Mouse (Mus musculus): ENCODE data around the gene Endov. TPM values are rescaled to one million over a fixed set of nuclear protein-coding genes. Genes with fewer than 3 reads are reported as not detected.

The Endov gene
- total and polyA plus RNA-seq, 3 experiments, result 13.0 to 18.5 (median 13.3) TPM

DNA sequence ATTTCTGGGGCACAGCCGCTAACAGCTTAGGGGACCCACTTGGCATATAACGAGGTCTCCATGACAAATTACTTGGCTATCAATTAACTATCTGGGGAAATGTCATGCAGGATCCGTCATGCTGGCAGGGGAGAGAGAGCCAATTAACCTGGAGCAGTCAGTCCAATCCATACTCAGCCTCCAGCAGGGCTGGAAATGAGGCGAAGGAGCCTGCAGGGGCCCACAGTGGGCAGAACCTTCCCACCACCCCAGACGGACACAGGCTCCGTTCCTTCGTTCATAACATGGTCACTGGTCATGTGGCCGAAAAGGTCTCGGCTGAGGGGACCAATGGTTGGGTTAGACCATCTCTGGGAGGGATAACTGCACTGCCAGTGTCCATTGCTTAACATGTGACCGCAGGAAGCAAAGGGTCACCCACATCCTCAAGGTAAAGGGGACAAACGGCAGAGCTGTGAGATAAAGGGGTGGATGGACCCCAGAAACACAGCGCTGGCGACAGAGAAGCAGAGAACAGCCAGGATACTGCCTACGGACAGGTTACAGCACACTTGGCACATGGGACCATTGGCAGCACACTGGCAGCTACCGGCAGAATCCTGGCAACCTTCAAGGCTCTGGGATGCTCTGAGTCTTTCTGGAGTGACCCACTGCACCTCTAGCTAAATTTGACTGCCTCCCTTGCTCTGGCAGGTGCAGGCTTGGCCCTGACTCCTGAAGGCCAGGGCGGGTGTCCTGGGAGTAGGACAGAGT lies 23.1 kb downstream of the Endov start:
- no peaks in the 10 kb centered on the region for H3K4me1 ChIP-seq (ENCODE audit: control insufficient read depth in 1 of 2, insufficient read depth in 2 of 2)
- H3K4me2 ChIP-seq (ENCODE audit: insufficient read depth, low read depth, poor library complexity, severe bottlenecking), result no peak overlapping the region
- no peaks in the 10 kb centered on the region for H3K79me2 ChIP-seq (replicated peaks; ENCODE audit: control insufficient read depth, extremely low read depth, insufficient read depth, poor library complexity, severe bottlenecking)
- DNase-seq (ENCODE audit: extremely low read depth), result no peak
- dilution Hi-C loops (cut with MboI; ENCODE audit: extremely low pct_ligation_motif_present, extremely low pct_unique_long_range_greater_than_20kb, low sequenced_read_pairs), result no loop called here
- H3K27ac ChIP-seq (ENCODE audit: insufficient read depth, low read depth), result no peak overlapping the region
- H3K4me3 ChIP-seq (replicated peaks in 1 of 3; ENCODE audit: low read depth in 2 of 3, low read length in 2 of 3, poor library complexity in 1 of 3), result no peak overlapping the region
- no peak overlapping the region for H3K9ac ChIP-seq (ENCODE audit: insufficient read depth, low read depth)
- H3K36me3 ChIP-seq (replicated peaks in 1 of 2; ENCODE audit: control insufficient read depth in 1 of 2, insufficient read depth in 1 of 2, low read length in 1 of 2), result no peaks in the 10 kb centered on the region
- H3K9me3 ChIP-seq (replicated peaks; ENCODE audit: low read length), result no peaks in the 10 kb centered on the region
- in situ Hi-C loops (cut with MboI; ENCODE audit: low pct_ligation_motif_present, low pct_unique_long_range_greater_than_20kb, low sequenced_read_pairs), result no loop called here
- TF ChIP-seq CHD1 (IDR thresholded peaks at IDR 0.05; ENCODE audit: low read depth, low read length), result no peak
- no peak for TF ChIP-seq RAD21 (IDR thresholded peaks at IDR 0.05; ENCODE audit: low read depth, low read length)
- no peak for TF ChIP-seq POLR2A (IDR thresholded peaks at IDR 0.05; ENCODE audit: low read depth, low read length)
- TF ChIP-seq PAX5 (IDR thresholded peaks at IDR 0.05; ENCODE audit: low read length), result no peak
- no peak for TF ChIP-seq JUN (IDR thresholded peaks at IDR 0.05; ENCODE audit: insufficient read depth, low read depth, low read length)
- no peak for TF ChIP-seq CHD2 (IDR thresholded peaks at IDR 0.05; ENCODE audit: low read length)
- TF ChIP-seq ZNF384 (IDR thresholded peaks at IDR 0.05; ENCODE audit: low read depth, low read length), result no peak
- H3K27me3 ChIP-seq (replicated peaks), result peaks cover 71% of the 10 kb centered on the region

DNA sequence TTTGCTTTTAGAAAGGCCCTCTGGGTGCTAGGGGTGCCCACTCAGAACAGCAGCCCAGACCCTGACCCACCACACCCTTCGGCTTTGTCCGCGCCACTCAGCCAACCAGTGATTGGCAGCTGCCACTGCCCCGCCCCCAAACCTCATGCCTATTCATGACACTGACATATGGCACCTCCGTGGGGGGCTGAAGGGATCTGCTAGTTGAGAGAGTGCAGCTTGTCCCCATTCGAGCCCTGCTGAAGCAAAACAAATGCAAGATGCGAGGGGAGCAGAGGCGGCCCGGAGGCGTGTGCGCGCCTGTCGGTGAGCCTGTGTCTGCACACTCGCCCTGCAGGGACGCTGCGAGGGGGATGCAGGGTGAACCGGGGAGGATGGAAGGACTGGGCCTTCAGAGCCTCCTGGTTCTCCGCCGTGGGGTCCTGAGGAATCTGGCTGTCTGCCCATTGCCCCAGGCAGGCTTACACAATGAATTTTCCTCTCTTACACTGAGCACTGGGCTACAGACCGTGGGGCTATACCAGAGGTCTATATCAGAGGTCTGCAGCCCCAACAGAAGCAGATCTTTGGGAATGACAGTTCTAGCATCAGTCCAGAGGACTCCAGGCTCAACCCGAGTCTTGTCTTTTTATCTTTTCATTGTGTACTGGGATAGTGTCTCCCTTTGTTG lies 24.0 kb downstream of the Endov start:
- Histone ChIP-seq H3K4me2 (ENCODE audit: insufficient read depth, low read depth, poor library complexity, severe bottlenecking) (no peak overlapping the region), H3K79me2 (replicated peaks; ENCODE audit: control insufficient read depth, extremely low read depth, insufficient read depth, poor library complexity, severe bottlenecking) (no peaks in the 10 kb centered on the region), H3K27ac (ENCODE audit: insufficient read depth, low read depth) (no peak overlapping the region), H3K36me3 (replicated peaks in 1 of 2; ENCODE audit: control insufficient read depth in 1 of 2, insufficient read depth in 1 of 2, low read length in 1 of 2) (no peaks in the 10 kb centered on the region), H3K9ac (ENCODE audit: insufficient read depth, low read depth) (no peak overlapping the region), H3K9me3 (replicated peaks; ENCODE audit: low read length) (no peaks in the 10 kb centered on the region), H3K4me3 (replicated peaks in 1 of 3; ENCODE audit: low read depth in 2 of 3, low read length in 2 of 3, poor library complexity in 1 of 3) (no peak overlapping the region), H3K27me3 (replicated peaks) (peaks cover 79% of the 10 kb centered on the region), H3K4me1 (ENCODE audit: control insufficient read depth in 1 of 2, insufficient read depth in 2 of 2) (no peaks in the 10 kb centered on the region)
- TF ChIP-seq MXI1 (IDR thresholded peaks at IDR 0.05; ENCODE audit: low read depth, low read length) (no peak), TCF12 (IDR thresholded peaks at IDR 0.05; ENCODE audit: low read depth, low read length) (no peak), MAZ (IDR thresholded peaks at IDR 0.05; ENCODE audit: low read depth, low read length) (no peak), MAX (IDR thresholded peaks at IDR 0.05; ENCODE audit: low read length) (no peak), MEF2A (IDR thresholded peaks at IDR 0.05; ENCODE audit: borderline replicate concordance, low read depth, low read length) (no peak), USF1 (IDR thresholded peaks at IDR 0.05; ENCODE audit: low read depth, low read length) (no peak), NRF1 (IDR thresholded peaks at IDR 0.05; ENCODE audit: low read depth, low read length) (no peak), ZC3H11A (IDR thresholded peaks at IDR 0.05; ENCODE audit: low read depth, low read length) (no peak), MAFK (IDR thresholded peaks at IDR 0.05; ENCODE audit: insufficient replicate concordance, low read length) (no peak), E2F4 (IDR thresholded peaks at IDR 0.05; ENCODE audit: insufficient replicate concordance, low read depth, low read length) (no peak), ZNF384 (IDR thresholded peaks at IDR 0.05; ENCODE audit: low read depth, low read length) (no peak), UBTF (IDR thresholded peaks at IDR 0.05; ENCODE audit: low read depth, low read length) (no peak), ZKSCAN1 (IDR thresholded peaks at IDR 0.05; ENCODE audit: borderline replicate concordance, low read depth, low read length) (no peak), POLR2AphosphoS2 (IDR thresholded peaks at IDR 0.05; ENCODE audit: low read depth, low read length) (no peak), ETS1 (conservative IDR thresholded peaks at IDR 0.05; ENCODE audit: low read depth, low read length) (no peak), JUND (conservative IDR thresholded peaks at IDR 0.05; ENCODE audit: low read depth, low read length) (no peak)
- in situ Hi-C loops (cut with MboI; ENCODE audit: low pct_ligation_motif_present, low pct_unique_long_range_greater_than_20kb, low sequenced_read_pairs) (no loop called here), dilution Hi-C loops (cut with MboI; ENCODE audit: extremely low pct_ligation_motif_present, extremely low pct_unique_long_range_greater_than_20kb, low sequenced_read_pairs) (no loop called here)
- DNase-seq (ENCODE audit: extremely low read depth), result no peak
